Comparison of ENCODE assay signal across 14 mouse cellular contexts in the genomic region with DNA sequence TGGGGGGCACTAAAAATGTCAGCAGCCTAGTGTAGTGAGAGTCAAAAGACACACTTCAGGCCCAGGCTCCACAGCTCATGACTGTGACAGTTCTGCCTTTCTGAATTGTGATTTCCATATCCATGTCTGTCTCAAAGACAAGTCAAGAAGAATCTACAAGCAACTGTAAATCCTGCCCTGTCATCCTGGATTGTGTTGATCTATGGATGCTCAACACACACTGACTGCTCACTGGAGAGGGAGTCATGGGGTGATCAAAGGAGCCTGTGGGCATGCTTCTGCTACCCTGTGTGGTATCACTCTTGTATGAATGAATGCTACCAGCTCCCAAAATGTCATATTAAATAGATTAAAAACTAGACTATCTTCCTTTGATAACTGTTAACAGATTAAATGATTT.
DNase-seq lines count a peak whose midpoint lies in the region; ATAC-seq and TF ChIP-seq lines count a peak whose summit lies in the region.
"Had no signal": no experiment of that assay in that cellular context is flagged by ENCODE, and none has a peak within 500 bp of the region (broad histone marks: within the 10 kb centered on the region; RNA-seq: fewer than 3 reads in every experiment).

No protein-coding gene starts in this region.

- no peak overlapping the region for H3K4me3 ChIP-seq in kidney, adult 2 months (ENCODE audit: insufficient read depth, low read depth, low read length)
- no peak overlapping the region for H3K4me3 ChIP-seq in kidney, embryonic 15.5 days (replicated peaks)
- H3K4me3 ChIP-seq in stomach, embryonic 16.5 days (replicated peaks; ENCODE audit: low read length): no peak overlapping the region
- no peak overlapping the region for H3K4me3 ChIP-seq in stomach, postnatal 0 days (ENCODE audit: low read depth, low read length)
- H3K4me3 ChIP-seq in hindbrain, postnatal 0 days (ENCODE audit: low read length): no peak overlapping the region
- H3K4me3 ChIP-seq: erythroblast, embryonic 14.5 days; left cerebral cortex, adult 2 months; limb, embryonic 13.5 days had no signal

- DNase-seq in kidney, adult 2 months: no peak
- DNase-seq in stomach, postnatal 0 days (ENCODE audit: low spot score): no peak
- DNase-seq in hindbrain, postnatal 0 days (ENCODE audit: low spot score): no peak
- DNase-seq in urinary bladder, postnatal 10 days (ENCODE audit: low spot score): no peak
- DNase-seq in cerebellum, adult 11-12 months: no peak
- DNase-seq: adrenal gland, adult 2 months; cerebellum, adult 8-10 months had no signal

- peaks cover 6% of the 10 kb centered on the region; the same call in 1 of the 2 replicates for H3K4me1 ChIP-seq in kidney, adult 2 months (ENCODE audit: control insufficient read depth, insufficient read depth, low read length)
- peaks cover 14% of the 10 kb centered on the region; the same call in 1 of the 2 replicates for H3K4me1 ChIP-seq in kidney, embryonic 15.5 days
- H3K4me1 ChIP-seq in stomach, embryonic 16.5 days (ENCODE audit: control insufficient read depth, insufficient read depth, low read length): no peaks in the 10 kb centered on the region; the same call in none of the 2 replicates
- H3K4me1 ChIP-seq in stomach, postnatal 0 days (replicated peaks; ENCODE audit: control insufficient read depth, insufficient read depth): no peaks in the 10 kb centered on the region
- H3K4me1 ChIP-seq in hindbrain, postnatal 0 days (ENCODE audit: insufficient read depth, low read length): peaks cover 15% of the 10 kb centered on the region; the same call in 1 of the 2 replicates

- TF ChIP-seq CTCF in kidney, adult 2 months (conservative IDR thresholded peaks at IDR 0.05; ENCODE audit: insufficient read depth, insufficient read length, low read depth, low read length): no peak
- TF ChIP-seq CTCF in stomach, postnatal 0 days (IDR thresholded peaks at IDR 0.05; ENCODE audit: low read depth): no peak
- no peak for TF ChIP-seq CTCF in hindbrain, postnatal 0 days (IDR thresholded peaks at IDR 0.05; ENCODE audit: low read depth)

- TF ChIP-seq POLR2A in kidney, adult 2 months (IDR thresholded peaks at IDR 0.05; ENCODE audit: low read depth, low read length): no peak

- no peaks in the 10 kb centered on the region for H3K36me3 ChIP-seq in kidney, adult 2 months (ENCODE audit: control insufficient read depth, insufficient read depth, low read length)
- H3K36me3 ChIP-seq in kidney, embryonic 15.5 days: no peaks in the 10 kb centered on the region
- no peaks in the 10 kb centered on the region for H3K36me3 ChIP-seq in stomach, embryonic 16.5 days (ENCODE audit: control insufficient read depth, insufficient read depth, low read length)
- no peaks in the 10 kb centered on the region for H3K36me3 ChIP-seq in stomach, postnatal 0 days (ENCODE audit: control insufficient read depth, insufficient read depth, low read length)
- H3K36me3 ChIP-seq in hindbrain, postnatal 0 days (ENCODE audit: insufficient read depth, low read length): no peaks in the 10 kb centered on the region
- H3K36me3 ChIP-seq: limb, embryonic 13.5 days had no signal

- TF ChIP-seq EP300 in stomach, postnatal 0 days (optimal IDR thresholded peaks at IDR 0.05): no peak

- H3K4me2 ChIP-seq in kidney, embryonic 15.5 days: no peak overlapping the region
- no peak overlapping the region for H3K4me2 ChIP-seq in stomach, embryonic 16.5 days (ENCODE audit: low read depth, low read length)
- no peak overlapping the region for H3K4me2 ChIP-seq in stomach, postnatal 0 days (replicated peaks; ENCODE audit: low read depth)
- H3K4me2 ChIP-seq in hindbrain, postnatal 0 days (ENCODE audit: low read depth, low read length): peak overlapping the region; percentile 40; the same call in 1 of the 2 replicates

- ATAC-seq in kidney, embryonic 15.5 days (replicated peaks; ENCODE audit: low FRiP score): no peak
- no peak for ATAC-seq in stomach, embryonic 16.5 days (ENCODE audit: insufficient read depth, low FRiP score)
- ATAC-seq in stomach, postnatal 0 days (ENCODE audit: low FRiP score, low TSS enrichment): no peak
- ATAC-seq in hindbrain, postnatal 0 days: peak; percentile 16; the same call in 1 of the 2 replicates
- ATAC-seq: CD4-positive, CD25-positive, alpha-beta regulatory T cell, adult 4 months had no signal

- H3K27ac ChIP-seq in kidney, adult 2 months (ENCODE audit: insufficient read depth, low read depth, low read length): peak overlapping the region; percentile 70
- no peak overlapping the region; the same call in 1 of the 2 replicates for H3K27ac ChIP-seq in kidney, embryonic 15.5 days
- 0 out of 2 replicates have a peak overlapping the region, but pooled peaks have one; percentile 5 for H3K27ac ChIP-seq in stomach, embryonic 16.5 days (ENCODE audit: low read length)
- H3K27ac ChIP-seq in stomach, postnatal 0 days (replicated peaks): no peak overlapping the region
- H3K27ac ChIP-seq in hindbrain, postnatal 0 days: peak overlapping the region; percentile 67; the same call in 1 of the 2 replicates
- H3K27ac ChIP-seq: left cerebral cortex, adult 2 months; limb, embryonic 13.5 days had no signal

- H3K9ac ChIP-seq in kidney, embryonic 15.5 days: no peak overlapping the region
- H3K9ac ChIP-seq in stomach, embryonic 16.5 days (ENCODE audit: low read length): no peak overlapping the region
- no peak overlapping the region for H3K9ac ChIP-seq in stomach, postnatal 0 days (ENCODE audit: low read length)
- no peak overlapping the region for H3K9ac ChIP-seq in hindbrain, postnatal 0 days (replicated peaks; ENCODE audit: low read length)
- H3K9ac ChIP-seq: forebrain, postnatal 0 days; limb, embryonic 13.5 days had no signal

- no peaks in the 10 kb centered on the region for H3K9me3 ChIP-seq in kidney, embryonic 15.5 days (replicated peaks)
- no peaks in the 10 kb centered on the region for H3K9me3 ChIP-seq in stomach, embryonic 16.5 days (replicated peaks; ENCODE audit: control insufficient read depth, low read length)
- H3K9me3 ChIP-seq in stomach, postnatal 0 days (ENCODE audit: control insufficient read depth, low read length): no peaks in the 10 kb centered on the region
- H3K9me3 ChIP-seq in hindbrain, postnatal 0 days (ENCODE audit: low read length): no peaks in the 10 kb centered on the region
- H3K9me3 ChIP-seq: limb, embryonic 13.5 days had no signal

- H3K27me3 ChIP-seq in kidney, adult 2 months (replicated peaks; ENCODE audit: control insufficient read depth, insufficient read depth, low read length): no peaks in the 10 kb centered on the region; the same call in 1 of the 2 replicates
- H3K27me3 ChIP-seq in kidney, embryonic 15.5 days: no peaks in the 10 kb centered on the region
- no peaks in the 10 kb centered on the region for H3K27me3 ChIP-seq in stomach, embryonic 16.5 days (ENCODE audit: control insufficient read depth, insufficient read depth, low read length)
- H3K27me3 ChIP-seq in stomach, postnatal 0 days (ENCODE audit: control insufficient read depth, insufficient read depth, low read length): no peaks in the 10 kb centered on the region
- no peaks in the 10 kb centered on the region for H3K27me3 ChIP-seq in hindbrain, postnatal 0 days (ENCODE audit: insufficient read depth, low read length)
- H3K27me3 ChIP-seq: limb, embryonic 13.5 days had no signal

Comparison
In these comparisons a context has a peak if more than half of its experiments do, and no peak if none do; other contexts are left out.
1. H3K27ac ChIP-seq: peak in kidney, adult 2 months (single experiment), stomach, embryonic 16.5 days (single experiment) and hindbrain, postnatal 0 days (single experiment); none in kidney, embryonic 15.5 days (single experiment) and stomach, postnatal 0 days (single experiment).